Mouse (Mus musculus) heart, postnatal 4 days (tissue): ENCODE measurements around the gene Dscam. TPM values are rescaled to one million over a fixed set of nuclear protein-coding genes. Genes with fewer than 3 reads are reported as not detected.

ENCODE experiments used
- DNase-seq: peaks from one replicate; pipeline ENCODE4 v3.0.0; 2021
- total RNA-seq, 2 experiments: library from RNA; stranded (reverse); gene quantifications; 2 replicates each; pipeline ENCODE4 v1.2.3; 2021

Gene Dscam
- total RNA-seq, 2 experiments from 2014 or later, result 0.05 TPM; not detected in 1

DNA sequence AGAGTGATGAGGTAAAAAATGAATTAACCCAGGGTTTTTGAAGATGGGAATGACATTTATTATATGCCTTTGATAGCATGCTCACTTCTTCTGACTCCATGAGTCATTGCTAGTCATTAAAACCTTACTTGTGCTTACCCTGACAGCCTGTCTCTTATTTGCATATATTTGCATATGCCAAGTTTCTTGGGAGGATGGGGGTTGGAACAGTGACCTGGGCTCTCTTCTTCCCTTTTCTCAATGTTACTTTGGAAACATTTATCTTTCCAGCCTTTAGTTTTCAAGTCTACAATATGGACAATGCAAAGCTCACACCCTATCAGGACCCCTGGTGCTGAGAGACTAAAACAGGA lies 535.8 kb downstream of the Dscam start:
- DNase-seq, result no peak

- no peak for DNase-seq
These were observed 536.3 kb downstream of the Dscam start for GRCm38 (mm10) chr16:96634097-96634790.

DNA sequence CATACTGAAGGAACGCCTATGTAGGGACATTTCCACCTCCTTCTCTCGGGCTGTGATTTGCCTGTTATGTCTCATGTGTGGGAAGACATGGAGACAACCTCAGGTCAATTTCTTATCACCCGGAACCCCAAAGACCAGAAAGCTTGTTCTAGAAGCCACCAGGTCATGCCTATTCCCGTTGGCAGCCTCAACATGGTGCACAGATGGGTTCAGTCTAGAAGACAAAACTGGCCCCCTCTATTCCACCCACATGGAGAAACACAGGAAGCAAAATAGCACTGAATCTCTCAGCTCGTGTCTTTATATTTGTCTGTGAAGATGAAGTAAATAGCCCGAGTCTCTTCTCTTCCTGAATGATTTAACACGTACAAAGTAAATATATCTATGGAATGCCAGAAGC lies 540.3 kb downstream of the Dscam start:
- DNase-seq, result no peak

DNA sequence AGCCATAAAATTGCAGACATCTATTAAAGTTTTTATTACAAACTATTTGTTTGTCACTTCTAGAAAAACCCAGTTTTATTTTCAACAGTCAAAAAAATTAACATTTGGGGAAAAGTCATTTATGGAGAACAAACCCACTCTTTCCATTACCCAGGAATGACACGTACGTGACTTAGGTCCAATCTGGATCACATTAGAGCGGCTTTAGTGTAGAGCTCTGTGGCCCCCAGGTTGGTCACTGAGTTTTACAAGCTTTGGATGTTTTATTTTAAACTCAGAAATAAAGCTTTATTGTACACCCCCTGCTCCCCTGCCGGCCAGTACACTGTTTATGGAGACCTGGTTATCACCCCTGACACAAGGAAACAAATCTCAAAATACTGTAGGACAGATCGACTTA lies 540.9 kb downstream of the Dscam start:
- DNase-seq, result no peak

DNA sequence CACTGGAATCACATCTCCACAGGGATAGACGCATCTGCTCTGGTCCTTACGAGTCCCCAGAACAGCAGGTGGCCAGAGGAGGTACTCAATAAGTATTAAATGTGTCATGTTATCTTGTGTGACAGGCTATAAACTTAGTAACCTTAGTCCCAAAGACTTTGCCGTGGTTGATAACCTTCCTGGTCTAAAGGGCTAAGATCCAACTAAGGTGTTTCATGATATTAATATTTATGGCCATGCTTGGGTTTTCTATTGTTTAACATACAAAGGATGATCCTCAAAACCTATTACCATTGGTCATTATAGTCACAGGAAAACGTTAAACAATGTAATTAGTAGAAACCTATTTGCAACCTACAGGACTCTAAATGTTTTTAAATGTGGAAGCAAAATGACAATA lies 545.1 kb downstream of the Dscam start:
- no peak for DNase-seq

DNA sequence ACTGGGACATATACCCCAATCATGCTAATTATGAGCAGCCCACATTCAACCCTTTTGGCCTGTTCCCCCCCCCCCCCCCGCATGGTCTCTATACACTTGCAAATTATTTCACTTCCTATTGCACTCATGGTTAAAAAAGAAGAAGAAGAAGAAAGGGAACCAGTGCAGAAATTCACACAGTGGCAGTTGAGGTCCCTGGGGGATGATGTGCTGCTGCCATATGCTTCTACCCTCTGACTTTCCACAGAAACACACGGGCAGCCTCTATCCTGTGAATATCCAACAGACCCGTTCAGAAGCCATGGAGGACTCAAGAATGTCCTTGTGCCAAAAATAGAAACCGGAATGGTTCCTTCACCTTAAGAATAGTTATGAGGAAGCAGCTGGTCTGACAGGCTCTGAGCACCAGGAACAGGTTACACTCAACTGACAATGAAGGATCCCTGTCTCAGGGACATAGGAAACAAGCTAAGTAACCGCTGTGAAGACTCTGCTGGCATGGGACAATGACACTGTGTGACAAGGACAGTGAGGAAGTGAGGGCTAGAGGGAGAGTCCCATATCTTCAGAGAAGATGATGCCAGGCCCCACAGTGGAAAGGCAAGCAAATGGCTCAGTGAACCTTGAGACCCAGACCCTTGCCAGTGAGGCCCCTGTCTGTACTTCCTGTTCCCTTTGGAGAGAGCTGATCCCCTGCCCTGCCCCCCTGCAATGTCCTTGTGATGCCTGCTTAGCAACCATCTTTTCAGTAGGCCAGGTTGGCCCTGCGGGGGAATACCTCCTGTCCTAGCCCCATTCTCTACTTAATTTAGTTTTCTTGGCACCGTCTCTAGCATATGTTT lies 545.8 kb downstream of the Dscam start:
- no peak for DNase-seq

DNA sequence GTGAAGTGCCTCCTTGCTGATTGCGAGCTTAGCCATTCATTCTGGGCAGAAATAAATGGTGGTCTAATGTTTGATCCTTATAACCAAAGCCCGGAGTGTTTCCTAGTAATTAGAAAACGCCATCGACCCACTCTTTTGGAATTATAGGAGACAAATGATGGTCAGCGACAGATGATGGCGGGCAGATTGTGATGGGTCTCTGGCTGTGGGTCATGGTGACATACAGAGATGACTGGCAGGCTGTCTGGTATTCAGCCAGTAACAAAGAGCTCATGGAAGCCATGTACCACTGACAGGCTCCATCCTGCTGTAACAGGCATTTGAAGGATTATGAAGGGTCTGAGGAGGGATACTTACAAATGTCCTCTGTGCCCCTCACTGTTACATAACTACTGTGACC lies 549.7 kb downstream of the Dscam start:
- DNase-seq, result no peak

DNA sequence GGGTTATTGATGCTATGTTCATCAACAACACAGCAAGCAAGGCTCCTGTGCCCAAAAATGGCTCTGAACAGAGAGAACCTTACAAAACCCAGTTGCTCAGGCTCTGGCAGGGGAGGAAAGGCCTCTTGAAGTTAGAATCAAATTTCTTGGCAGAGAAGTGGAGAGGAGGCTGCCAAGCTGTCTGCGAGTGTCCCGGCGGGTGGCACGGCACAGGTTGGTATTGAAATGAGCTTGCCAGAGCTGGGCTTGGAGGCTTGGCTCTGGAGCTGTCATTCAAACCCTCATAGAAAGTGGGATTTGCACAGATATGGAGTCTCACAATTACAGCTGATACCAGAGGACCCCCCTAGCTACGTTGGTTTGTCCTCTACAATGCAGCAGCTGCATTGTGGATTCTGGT lies 550.1 kb downstream of the Dscam start:
- peak; percentile 73 for DNase-seq

- no peak for DNase-seq
These were observed 552.8 kb downstream of the Dscam start for GRCm38 (mm10) chr16:96617772-96618171.

- no peak for DNase-seq
These were observed 557.3 kb downstream of the Dscam start for GRCm38 (mm10) chr16:96613275-96613674.

- DNase-seq, result peak; percentile 70
These were observed 559.7 kb downstream of the Dscam start for GRCm38 (mm10) chr16:96610806-96611205.

DNA sequence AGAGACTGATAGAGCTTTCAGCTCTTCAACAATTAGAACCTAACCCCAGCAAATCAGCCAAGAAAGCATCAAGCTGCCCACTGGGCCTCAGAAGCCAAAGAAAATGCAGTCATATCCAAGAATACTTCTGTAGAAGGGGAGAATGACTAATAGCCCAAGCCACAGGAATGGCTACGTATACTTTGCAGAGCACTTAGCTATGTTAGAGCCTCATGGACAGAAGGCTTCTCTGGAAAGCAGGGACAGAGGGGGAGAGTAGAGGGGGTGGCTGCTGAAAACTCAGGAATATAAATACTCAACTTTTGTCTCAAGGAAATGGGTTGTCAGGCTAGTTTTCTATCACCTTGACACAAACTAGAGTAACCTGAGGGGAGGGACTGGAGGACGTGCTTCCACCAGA lies 568.3 kb downstream of the Dscam start:
- no peak for DNase-seq

- no peak for DNase-seq
These were observed 569.8 kb downstream of the Dscam start for GRCm38 (mm10) chr16:96600791-96601190.

- DNase-seq, result no peak
These were observed 571.0 kb downstream of the Dscam start for GRCm38 (mm10) chr16:96599401-96600060.

DNA sequence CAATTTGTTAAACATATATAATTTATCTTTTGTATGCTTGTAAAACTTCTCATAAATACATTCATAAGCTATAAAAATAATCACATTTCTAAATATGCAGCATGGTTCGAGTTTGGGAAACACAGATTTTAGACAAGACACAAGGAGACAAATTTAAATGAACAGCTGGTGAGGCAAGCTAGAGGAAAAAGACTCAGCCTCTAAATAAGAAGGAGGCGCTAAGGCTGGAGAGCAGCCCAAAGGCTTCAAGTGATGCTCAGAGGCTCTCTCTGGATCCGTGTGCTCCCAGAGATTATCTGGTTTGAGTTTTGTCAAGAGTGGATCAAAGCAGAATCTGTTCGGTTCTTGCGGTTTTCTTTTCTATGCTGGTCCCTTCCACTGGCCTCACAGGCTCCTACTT lies 594.7 kb downstream of the Dscam start:
- DNase-seq, result no peak

DNA sequence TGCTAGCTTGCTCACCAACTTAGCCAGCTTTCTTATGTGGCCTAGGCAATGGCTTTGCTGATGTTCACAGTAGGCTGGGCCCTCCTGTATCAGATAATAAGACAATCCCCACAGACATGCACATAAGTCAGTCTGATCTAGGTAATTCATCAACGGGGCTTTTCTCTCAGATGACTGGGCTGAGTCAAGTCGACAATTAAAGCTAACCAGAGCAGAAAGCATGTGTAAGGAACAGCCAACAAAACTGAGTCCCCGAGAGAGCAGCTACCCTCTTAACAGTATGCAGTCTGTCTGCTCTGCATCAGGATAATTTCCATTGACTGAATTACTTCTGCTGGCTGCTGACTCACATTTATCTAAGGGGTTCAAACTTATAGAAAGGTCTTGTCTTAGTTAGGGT lies 603.1 kb downstream of the Dscam start:
- no peak for DNase-seq

DNA sequence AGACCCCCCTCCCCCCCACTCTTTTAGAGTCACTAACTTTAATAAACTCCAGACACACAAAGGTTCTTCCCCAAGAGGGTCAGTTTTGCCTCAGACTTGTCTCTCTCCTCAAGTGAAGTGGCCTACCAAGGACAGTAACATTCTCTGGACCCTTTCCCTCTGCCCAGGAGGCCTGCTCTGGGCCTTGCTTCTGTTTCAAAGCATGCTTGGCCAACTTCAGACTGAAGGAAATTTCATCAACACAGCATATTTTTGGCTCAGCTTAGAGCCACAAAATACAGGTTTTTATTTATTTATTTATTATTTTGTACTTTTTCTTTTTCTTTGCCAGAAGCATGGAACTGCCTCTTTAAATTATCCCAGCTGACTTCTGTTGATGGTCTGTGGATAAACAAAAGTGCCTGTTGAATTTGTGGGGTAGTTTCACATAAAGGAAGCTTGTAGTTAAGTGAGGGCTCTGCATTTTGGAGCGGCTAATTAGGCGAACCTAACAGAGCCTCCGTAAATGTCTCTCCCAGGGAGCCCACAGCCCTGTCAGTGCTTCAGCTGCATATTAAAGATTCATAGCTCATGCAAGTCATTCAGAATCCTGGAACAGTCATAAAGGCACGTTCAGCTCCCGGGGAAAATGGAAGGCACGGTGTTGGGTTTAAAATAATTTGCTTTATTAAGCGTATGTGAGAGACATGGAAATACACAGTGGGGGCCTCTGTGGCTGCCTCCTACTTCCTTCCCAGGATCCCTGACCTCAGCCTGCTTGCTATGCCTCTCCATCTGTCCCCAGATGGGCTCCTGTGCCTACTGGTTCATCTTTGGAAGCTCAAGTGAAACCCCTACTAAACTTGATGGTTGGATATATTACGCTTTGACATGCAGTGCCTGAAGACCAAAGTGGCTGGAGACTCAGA lies 606.9 kb downstream of the Dscam start:
- no peak for DNase-seq

GRCm38 (mm10) chr16:96559796-96560195 lies 610.8 kb downstream of the Dscam start:
- DNase-seq, result no peak

GRCm38 (mm10) chr16:96558341-96558740 lies 612.2 kb downstream of the Dscam start:
- no peak for DNase-seq

DNA sequence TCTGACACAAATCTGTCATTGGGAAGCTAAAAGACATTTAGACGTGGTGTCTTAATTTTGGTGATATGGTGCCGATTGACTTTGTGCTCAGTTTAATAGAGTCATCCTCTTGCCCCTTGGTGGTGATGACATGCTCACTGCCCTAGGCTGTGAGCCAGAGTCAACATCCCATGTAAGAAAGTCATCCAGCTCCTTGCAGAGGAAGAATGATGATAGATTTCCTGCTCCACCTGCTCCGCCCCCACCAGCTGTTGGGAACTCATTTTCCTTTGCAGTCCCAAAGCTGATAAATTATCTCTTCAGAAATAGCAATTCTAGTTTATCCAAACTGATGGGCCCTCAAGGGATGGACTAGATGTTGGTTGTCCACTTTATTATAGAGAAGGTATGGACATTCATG lies 613.9 kb downstream of the Dscam start:
- DNase-seq, result no peak

DNA sequence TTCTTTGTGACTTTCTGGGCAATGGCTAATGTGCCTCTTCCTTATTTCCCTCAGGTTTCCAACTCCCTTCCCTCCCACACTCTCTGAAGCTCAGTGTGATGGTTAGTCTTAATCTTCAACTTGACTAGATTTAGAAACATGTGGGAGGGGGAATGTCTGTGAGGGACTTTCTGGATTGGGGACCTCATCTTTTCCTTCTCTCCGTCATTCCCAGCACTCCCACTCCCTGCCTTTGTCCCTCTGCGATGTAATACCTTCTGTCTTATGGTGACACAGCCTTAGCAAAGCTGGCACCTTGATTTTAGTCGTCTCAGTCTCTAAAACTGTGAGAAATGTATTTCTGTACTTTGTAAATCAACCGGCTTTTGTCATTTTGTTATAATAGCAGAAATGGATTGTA lies 615.1 kb downstream of the Dscam start:
- DNase-seq, result no peak

DNA sequence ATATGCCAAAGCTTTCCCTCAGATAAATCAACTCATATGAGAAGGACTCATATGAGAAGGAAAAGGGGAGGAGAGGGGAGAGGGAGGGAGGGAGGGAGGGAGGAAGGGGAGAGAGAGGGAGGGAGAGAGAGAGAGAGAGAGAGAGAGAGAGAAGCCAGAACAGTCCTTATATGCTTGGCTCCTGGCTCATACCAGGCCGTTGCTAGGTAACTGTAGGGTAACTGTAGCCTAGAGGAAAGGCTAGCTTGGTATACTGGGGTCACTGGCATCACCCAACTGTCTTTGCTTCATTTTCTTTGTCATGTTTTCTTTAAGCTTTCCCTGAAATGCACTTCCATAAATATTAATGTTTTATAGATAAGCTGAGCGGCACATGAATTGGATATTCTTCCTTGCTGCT lies 617.9 kb downstream of the Dscam start:
- DNase-seq, result no peak

DNA sequence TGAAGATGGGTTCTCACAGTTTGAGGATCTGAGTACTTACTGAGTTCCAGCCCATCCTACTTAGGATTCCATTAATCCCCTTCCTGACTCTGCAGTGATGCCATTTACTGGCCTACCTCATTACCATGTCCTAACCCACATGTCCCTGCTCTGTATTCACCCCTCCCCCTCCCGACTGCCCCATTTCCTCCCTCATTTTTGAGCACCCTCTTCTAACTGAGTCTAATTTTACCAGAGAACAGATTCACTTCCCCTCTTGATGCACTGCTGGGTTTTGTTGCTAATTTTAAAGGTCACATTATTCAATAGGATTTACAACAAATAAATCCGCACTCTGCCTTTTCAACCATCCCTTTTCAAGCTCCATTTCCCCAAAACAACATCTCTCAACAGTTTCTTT lies 629.5 kb downstream of the Dscam start:
- no peak for DNase-seq
